Mouse (Mus musculus): Measurements from ENCODE around the gene Ctnnbip1. TPM values are rescaled to one million over a fixed set of nuclear protein-coding genes. Genes with fewer than 3 reads are reported as not detected.
A peak's percentile ranks its signal among the peaks of the same experiment; 100 is the strongest.

Gene Ctnnbip1
- total RNA-seq (2022), result 10 to 100 TPM; 28.1 to 40.7 (median 32.0) TPM

DNA sequence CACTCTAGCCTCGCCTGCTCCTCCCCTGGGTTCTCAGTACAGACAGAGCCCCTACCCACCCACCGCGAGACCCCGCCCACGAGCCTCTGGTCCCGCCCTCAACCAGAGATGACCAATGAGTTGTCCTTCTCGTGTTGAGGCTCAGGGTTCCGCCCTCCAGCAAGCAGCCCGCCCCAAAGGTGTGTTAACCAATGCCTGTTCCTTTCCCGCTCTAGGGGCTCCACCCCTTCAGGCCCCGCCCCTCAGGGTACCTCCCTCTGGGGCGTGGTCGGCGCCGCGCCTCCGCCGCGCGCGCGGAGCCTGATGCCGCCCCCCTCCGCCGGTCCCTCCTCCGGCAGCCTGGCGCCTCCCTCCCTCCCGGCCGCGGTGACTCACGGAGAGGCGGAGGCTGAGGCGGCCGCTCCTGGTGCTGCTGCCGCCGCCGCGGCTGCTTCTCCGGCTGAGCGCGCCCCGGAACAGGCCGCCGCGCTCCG, at the start of gene Ctnnbip1:
Gene Ctnnbip1 (plus strand): TSS at position 369 of the 473 bp plus-strand sequence.
- DNase-seq (ENCODE audit: low spot score in 2 of 2), result peak; percentile 94 to 97

DNA sequence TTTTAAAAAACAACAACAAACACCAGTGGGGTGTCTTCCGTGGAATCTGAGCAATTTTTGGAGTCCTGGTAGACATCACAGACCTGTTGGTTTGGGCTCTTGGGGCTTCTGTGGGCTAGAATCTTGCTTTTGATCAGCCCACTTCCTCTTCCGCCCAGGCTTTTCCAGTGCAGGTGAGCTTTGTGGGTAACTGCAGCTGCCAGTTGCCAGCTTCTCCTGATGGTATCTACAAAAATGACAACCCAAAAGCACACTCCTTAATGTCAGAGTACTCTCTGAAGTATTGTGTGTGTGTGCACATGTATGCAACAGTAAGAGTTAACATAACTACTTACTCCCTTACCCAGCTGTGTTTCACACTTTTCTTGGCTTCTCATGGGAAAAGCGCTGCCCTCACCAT, 48.5 kb upstream of the Ctnnbip1 start:
- DNase-seq (ENCODE audit: low spot score in 2 of 2), result no peak

DNA sequence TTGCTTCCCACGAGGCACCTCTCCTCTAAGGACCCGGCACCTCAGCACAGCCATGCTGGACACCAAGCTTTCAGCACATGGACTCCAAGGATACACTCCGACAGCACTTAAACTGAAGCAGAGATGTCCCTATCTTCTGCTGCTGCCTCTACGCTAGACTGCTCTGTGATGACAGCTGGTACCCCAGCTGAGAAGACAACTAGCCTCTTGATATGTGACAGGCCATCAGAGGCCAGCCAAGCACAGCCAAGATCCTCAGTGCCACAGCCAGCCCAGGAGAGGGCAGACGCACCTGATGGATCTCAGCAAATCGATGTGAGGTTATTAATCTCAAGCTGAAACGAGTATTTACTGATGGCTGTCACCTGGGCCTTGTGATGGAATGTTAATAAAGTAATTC, 42.9 kb upstream of the Ctnnbip1 start:
- DNase-seq (ENCODE audit: low spot score in 2 of 2), result no peak

DNA sequence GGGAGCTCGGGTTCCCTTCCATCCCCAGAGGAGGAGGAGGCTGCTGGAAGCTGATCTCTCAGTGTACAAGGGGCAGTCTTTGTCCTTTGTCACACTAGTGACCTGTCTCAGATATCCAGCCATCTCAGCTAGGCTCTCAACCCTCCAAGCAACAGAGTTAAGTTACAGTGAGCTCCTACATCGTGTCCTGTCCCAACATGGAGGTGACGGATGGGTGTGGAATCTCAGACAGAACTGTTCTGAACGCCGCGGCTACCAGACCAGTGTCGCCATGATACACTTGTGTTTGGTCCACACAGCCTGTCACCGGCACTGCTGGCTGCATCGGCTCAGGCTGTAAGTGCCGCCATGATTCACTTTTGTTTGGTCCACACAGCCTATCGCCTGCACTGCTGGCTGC, 41.0 kb upstream of the Ctnnbip1 start, which contains the start of gene Tmem274:
Gene Tmem274 (plus strand): TSS at position 301 of the 400 bp plus-strand sequence.
- no peak for DNase-seq (ENCODE audit: low spot score in 2 of 2)

DNA sequence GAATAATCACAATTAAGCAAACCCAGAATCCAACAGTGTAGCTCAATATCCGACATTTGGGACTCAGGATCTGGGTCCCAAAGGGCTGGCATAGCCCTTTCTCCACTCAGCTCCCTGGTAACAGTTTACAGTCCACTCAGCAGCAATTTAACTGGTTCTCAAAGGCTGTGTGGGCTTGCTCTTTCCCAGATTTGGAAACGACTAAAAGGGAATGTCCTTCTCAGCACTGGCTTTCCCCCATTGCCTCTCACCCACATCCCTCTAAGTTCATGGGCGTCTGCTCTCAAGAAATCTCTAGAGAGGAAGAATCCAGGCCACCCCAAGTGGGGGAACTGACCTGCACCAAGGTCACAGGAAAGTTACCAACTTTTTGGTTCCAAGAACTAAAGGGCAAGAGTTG, 33.5 kb upstream of the Ctnnbip1 start:
- DNase-seq (ENCODE audit: low spot score in 2 of 2), result peak in 1 of 2 experiments; percentile 13

DNA sequence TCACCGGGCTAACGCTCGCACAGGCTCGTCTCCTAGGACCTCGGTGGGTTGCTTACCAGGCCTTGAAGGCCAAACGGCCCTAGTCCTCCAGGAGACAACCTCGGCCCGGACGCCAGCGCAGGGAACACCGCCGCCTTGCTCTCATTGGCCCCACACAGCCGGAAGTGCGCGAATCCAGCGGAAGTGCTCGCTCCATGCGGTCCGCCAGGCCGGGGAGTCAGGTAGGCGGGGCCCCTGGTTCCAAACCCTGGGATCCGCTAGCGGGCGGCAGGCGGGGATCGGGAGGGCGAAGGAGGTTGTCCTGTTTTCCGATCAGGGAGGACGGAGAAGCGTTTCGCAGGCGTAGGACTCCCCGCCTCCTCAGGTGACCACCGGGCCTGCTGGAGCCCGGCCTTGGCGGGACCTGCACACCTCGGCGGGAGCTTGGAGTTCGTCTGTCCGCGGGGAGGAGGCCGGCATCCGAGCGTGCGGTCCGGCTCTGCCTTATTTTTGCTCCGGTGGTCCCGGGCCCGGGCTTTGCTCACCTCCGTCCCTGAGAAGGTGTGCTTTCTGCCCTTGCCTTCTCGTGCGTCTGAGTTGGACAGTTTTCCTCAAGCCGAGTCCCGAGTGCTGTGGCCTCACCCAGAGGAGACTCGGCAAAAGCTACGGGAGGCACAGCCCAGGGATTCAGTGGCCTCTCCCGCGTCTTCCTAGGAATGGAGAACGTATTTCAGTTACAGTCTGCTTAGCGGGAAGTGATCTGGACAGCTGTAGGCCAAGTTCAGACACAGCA, 32.8 kb upstream of the Ctnnbip1 start, which contains the start of the genes Nmnat1 and Lzic:
Gene Nmnat1 (minus strand): TSS at position 150 of the 772 bp plus-strand sequence.
Gene Lzic (plus strand): TSS at position 177 of the 772 bp plus-strand sequence.
- peak; percentile 82 to 92 for DNase-seq (ENCODE audit: low spot score in 2 of 2)

DNA sequence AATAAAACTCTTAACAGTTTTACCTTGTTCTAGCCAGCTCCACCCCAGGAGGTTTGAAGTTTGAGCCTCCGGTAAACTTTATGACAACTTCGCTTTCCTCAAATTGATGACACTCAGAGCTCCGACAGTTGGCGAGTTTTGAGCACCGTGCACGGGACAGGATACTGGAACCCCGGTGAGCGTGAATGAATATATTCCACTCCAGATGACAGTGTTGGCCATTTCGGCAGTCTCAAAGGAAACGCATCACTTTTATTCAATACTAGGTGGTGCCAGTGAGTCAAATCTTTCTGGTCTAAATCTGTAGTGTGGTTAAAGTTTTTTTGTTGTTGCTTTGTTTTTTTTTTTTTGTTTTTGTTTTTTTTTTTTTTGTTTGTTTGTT, 32.2 kb upstream of the Ctnnbip1 start:
- no peak for DNase-seq (ENCODE audit: low spot score in 2 of 2)

DNA sequence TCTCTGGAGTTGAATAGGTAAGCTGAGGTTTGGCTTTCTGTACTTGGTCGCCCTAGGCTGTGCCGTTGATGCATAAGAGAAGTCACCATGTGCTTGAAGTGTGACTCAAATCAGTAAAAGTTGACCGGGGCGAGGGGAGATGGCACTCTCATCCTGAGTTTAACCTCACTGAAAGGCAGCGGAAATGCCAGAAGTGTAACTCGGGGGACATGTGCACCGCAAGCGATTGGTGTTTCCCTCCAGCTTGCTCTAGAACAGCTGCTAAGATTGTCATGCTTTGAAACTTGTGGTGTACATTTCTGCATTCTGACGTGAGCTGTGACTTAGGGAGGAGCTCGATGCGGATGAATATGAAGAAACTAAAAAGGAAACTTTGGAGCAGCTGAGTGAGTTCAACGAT, 30.3 kb upstream of the Ctnnbip1 start:
- DNase-seq (ENCODE audit: low spot score in 2 of 2), result no peak

DNA sequence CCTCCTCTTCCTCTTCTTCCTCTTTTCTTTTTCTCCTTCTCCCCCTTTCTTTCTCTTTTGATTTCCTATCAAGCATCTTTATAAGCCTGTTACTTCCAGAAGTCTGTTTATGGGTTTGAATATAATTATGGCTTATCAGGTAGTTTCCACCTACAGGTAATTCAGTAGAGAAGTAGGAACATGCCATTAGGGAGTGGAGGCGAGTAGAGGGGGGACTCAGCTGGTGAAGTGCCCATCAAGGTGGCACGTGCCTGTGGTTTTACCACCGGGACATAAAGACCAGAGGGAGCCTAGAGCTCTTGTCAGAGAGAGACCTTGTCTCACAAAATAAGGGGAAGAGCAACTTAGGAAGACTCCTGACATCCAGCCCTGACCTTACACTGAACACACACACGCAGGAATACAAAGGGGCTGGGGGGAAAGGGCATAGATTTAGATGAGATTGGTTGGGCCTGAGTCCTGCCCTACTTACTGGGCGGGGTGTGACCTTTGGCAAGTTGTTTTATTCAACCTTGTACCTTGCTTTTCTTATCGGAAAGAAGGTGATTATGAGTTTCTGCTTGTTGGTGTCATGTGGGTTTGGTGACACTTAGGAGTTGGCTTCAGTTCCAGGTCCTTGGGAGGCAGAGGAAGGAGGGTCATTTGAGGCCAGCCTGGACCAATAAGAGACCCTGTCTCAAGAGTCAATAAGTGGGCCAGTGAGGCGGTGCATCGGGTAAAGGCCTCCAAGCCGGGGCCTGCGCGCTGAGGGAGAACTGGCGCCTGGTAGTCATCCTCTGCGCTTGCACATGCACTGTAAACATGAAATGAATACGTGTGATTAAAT, 28.4 kb upstream of the Ctnnbip1 start:
- DNase-seq (ENCODE audit: low spot score in 2 of 2), result no peak

DNA sequence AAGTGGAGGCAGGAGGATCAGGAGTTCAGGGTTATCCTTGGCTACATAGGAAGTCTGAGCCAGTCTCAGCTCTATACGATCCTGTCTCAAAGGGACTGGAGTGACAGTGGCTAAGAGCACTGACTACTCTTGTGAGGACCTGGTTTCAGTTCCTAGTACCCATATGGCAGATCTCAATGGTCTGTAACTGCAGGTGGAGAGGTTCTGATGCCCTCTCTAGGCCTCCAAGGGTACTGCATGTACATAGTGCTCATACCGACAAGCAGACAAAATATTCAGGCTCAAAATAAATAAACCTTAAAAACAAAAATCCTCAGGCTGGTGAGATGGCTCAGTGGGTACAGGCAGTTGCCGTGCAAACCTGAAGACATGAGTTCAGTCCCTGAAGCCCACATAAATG, 26.9 kb upstream of the Ctnnbip1 start:
- no peak for DNase-seq (ENCODE audit: low spot score in 2 of 2)

DNA sequence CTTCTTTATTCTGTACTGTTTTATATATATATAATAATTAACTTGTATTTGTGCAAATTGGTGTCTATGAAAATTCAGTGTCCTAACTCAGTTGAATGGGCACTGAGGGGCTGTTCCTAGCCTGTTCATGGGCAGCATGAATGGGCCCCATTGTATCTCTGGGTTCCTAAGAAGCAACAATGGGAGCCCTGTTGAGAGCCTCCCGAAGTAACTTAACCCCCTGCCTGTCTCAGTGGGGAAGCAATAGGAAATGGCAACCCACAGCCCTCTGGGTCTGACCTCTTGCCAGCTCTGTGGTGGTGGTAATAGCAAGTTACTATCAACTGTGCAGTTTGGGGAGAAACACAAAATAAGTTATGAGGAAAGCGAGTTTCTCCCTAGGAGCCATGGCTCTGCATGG, 21.4 kb upstream of the Ctnnbip1 start:
- peak; percentile 32 to 56 for DNase-seq (ENCODE audit: low spot score in 2 of 2)

DNA sequence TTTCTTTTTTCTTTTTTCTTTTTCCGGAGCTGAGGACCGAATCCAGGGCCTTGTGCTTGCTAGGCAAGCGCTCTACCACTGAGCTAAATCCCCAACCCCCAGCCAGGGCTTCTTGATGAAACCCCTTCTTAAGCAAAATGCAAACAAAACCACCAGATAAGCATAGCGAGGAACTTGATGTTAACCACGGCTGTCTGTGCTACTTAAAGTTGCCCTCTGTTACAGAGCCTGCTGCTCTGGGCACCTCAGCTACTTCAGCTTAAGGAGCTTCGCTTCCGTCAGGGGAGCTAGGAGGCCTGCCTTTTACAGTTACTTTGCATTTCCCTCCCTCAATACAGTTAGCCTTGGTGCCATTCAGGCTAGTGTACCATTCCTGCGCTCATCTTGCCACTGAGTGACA, 19.1 kb upstream of the Ctnnbip1 start:
- DNase-seq (ENCODE audit: low spot score in 2 of 2), result no peak

DNA sequence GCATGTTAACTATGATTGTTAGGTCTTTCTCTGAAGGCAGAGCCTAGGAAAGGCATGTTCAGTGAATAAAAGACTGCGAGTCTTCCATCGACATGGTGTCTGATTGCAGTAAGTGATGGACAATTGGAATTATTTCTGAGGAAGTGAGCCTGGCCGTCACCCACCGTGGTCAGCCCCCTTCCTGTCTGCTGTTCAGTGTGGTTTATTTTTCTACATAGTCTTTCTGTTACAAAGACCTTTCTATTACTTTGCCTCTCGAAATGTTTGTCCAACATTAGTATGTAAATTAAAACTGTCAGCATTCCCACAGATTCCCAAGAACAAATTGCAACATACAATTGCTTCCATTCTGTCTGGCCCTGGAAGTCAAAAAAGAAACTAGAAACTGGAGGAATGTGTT, 18.2 kb upstream of the Ctnnbip1 start:
- DNase-seq (ENCODE audit: low spot score in 2 of 2), result no peak

DNA sequence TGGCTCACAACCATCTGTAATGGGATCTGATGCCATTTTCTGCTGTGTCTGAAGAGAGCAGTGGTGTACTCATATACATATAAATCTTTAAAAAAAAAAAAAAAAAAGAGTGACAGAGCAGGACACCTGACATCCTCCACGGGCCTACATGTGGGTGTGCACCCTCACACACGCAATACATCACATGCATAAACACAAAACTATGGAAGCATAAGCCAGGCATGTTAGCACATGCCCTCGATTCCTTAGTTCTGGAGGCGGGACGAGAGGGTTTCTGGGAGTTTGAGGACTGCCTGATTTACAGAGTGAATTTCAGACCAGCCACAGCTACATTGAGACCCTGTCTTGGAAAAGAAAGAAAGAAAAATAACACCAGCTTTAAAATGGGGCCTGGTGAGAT, 13.7 kb upstream of the Ctnnbip1 start:
- no peak for DNase-seq (ENCODE audit: low spot score in 2 of 2)

DNA sequence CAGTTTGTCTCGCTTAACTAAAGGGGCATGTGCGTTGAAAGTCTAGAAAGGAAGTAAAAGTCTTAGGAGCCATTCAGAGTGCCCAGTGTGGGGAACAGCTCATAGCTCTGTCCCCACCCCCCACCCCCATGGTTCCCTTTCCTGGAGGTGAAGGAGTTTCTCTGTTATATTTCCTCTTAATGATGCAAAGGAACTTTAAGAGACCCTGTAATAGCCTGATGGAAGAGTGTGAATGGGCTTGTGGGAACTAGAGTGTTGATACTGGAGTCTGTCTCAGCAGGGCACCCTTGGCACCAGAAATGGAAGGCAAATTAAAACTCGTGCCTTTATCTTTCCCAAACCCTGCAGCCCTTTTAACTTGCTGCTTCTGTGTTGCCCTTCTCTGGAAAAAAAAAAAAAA, 13.2 kb upstream of the Ctnnbip1 start:
- DNase-seq (ENCODE audit: low spot score in 2 of 2), result no peak

DNA sequence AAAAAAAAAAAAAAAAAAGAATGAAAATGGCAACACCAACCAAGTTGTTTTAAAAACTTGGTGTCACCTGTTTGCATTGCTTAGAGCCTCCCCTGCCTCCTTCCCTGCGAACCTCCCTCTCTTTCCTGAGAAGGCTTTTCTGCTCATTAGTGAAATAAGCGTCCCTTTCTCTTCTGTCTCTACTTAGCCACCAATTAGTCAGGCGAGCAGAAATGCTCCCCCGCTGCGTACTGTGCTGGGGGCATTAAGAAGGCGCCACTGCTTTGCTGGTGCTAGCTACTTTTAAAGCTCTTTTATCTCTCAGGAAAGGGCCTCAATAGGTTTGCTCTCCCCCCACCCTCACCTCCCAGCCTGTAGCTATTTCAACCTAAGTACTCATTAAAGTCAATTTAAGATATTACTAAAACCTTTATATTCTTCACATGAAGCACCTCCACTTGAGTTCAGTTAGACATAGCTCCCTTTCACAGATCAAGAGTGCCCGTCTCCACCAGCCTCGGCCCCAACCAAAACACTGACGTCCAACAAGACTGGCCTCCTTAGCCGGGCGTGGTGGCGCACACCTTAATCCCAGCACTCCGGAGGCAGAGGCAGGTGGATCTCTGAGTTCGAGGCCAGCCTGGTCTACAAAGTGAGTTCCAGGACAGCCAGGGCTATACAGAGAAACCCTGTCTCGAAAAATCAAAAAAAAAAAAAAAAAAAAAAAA, 12.6 kb upstream of the Ctnnbip1 start:
- DNase-seq (ENCODE audit: low spot score in 2 of 2), result no peak

DNA sequence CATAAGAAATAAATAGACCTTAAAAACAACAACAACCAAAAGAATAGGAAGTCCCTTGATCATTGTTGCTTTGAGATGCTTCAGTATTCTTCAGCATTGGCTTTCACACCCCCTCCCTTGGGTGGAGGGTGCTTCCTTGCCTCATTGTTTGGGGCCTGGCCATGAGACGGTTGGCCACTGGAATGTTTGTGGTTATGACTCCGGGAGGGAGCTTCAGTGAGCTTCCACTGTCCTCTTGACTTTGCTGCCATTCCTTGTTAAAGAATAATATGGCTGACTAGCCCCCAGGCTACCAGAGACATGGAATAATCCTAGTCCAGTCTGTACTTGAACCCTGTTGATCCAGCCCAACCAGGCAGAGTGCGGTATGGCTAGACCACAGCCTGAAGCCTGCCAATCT, 11.1 kb upstream of the Ctnnbip1 start:
- no peak for DNase-seq (ENCODE audit: low spot score in 2 of 2)

DNA sequence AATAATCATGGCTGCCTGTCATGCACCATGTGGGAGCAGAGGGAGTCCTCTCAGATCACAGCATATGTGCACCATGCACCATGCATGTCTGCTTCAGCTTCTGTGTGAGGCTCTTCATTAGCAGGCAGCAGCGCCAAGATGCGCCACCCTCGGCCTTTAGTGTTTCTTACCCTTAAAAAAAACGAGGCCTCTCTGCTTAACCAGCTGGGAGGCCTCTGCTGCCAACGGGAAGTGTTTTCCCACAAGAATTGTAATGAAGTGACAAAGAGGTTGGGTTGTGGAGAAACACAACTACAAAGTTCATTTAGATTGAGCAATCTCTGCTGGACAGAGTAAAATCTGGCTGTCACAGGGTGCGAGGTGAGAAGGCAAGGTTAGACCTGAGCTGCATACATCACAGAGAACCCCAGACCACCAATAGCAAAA, 6.8 kb upstream of the Ctnnbip1 start:
- no peak for DNase-seq (ENCODE audit: low spot score in 2 of 2)

DNA sequence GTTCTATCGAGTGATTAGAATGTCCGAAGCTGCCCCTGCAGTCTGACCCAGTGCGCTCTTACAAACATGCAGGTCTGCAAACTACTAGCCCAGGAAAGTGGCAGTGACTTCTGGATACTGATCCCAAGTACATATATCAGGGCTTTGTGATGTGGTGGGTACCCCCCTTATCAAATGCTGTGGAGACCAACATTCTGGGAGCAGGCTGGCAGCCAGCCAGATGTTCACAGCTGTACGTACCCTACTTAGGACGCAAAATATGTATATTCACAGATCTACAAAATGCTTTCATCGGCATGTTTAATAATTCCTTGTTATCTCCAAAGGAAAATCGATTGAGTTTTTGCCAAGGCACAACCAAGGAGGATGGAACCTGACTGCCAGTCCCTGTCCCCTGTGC, 6.0 kb upstream of the Ctnnbip1 start:
- no peak for DNase-seq (ENCODE audit: low spot score in 2 of 2)

DNA sequence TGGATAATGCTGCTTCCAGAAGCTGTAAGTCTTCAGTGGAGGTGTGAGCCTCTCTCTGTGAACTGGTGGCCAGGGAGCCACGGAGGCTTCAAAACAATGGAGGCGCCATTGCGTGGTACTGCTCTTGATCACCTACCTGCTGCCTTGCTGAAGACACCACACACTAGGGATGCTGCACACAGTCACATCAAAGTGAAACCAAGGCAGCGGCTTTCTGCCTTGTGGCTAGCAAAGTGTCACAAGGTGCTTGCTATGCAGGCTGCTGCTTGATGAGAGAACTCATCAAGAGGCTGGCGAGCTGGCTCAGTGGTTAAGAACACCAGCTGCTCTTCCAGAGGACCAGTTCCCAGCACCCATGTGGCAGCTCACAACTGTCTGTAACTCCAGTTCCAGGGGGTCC, 2.3 kb upstream of the Ctnnbip1 start:
- no peak for DNase-seq (ENCODE audit: low spot score in 2 of 2)

DNA sequence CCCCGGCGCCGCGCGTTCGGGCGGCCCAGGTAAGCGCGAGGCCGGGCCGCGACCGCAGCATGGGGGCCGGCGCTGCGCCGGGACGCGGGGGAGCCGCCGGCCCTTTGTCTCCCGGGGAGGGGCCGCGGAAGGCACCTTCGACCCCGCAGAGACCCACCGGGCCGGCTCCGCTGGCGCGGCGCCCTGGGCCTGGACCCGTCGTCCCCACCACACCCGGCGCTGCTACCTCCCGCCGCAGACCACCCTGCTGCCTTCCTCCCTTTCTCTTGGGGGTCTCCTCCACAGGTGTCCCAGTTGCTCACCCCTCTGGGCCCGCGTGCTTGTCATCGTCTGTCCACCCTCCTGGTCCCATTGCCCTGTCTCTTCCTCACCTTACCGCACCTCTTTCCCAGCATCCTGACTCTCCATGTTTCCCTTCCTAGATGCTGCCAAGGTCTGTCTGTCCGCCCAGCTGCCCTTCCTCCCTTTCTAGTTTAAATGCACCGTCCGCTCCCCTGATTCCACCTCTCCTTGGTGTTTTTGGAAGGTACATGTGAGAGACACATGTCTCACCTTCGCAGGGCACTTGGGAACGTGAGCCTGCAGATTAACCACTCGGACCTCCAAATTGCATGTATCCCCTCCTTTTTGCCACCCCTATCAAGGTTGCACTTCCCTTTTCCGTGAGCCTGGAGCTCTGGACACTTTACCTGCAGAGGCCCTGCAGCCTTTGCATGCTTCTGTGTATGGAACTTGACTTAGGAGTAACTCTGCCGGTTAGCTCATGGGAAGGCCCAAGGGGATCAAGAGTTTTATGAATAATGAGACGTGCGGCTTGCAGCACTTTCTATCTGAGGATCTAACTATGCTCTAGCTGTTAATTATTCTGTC, 550 bp downstream of the Ctnnbip1 start:
- DNase-seq (ENCODE audit: low spot score in 2 of 2), result no peak
